Mouse (Mus musculus): ENCODE results near the gene Rb1. TPM values are rescaled to one million over a fixed set of nuclear protein-coding genes. Genes with fewer than 3 reads are reported as not detected.

The Rb1 gene
- polyA plus RNA-seq, 1 experiment from 2014 or later, result 19.4 TPM

DNA sequence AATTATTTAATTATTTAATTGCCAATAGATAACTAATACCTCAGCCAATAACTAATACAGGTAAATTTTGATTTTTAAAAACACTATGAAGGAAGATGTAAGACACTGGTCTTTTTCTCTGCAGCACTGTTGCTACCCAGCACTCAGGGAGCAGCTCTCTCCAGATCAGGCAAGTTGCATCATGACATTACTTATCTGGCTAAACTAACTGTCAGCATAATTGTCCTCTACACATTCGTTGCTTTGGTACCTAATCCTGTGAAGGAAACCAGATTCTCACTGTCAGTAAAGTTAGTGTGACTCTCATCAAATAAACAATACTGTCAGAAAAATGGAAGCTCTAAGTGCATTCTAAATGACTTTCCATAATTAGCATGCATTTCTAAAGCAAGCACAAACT, 98.8 kb downstream of the Rb1 start:
- Histone ChIP-seq H3K4me1 (peaks cover 15% of the 10 kb centered on the region), H3K9me3 (no peaks in the 10 kb centered on the region), H3K36me3 (no peaks in the 10 kb centered on the region), H3K4me2 (replicated peaks) (no peak overlapping the region), H3K4me3 (no peak overlapping the region), H3K27ac (replicated peaks) (no peak overlapping the region), H3K9ac (replicated peaks) (no peak overlapping the region), H3K27me3 (no peaks in the 10 kb centered on the region)
- ATAC-seq (replicated peaks), result no peak
- 9% methylated on average over 1 of the region's 1 CpGs for WGBS

DNA sequence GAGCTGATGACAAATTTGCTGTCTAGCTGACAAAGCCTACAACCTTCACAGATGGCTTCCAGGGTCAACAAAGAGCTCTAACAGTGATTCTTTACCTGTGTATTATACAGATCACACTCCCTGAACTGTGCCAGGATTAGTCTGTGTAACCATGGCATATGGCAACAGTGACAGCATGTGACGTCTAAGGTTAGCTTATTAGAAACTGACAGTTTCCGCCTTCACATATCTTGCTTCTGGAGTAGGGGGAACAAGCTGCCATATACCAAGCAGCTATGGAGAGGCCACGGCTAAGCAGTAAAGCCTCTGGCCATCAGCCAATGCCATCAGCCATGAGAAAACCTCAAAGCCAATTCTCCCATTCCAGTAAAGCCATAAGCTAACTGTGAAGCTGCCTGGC, 99.3 kb downstream of the Rb1 start:
- Histone ChIP-seq H3K27ac (replicated peaks) (peak overlapping the region; percentile 54; the same call in 1 of the 2 replicates), H3K4me3 (no peak overlapping the region), H3K27me3 (no peaks in the 10 kb centered on the region), H3K9ac (replicated peaks) (no peak overlapping the region), H3K4me1 (peaks cover 12% of the 10 kb centered on the region), H3K9me3 (no peaks in the 10 kb centered on the region), H3K36me3 (no peaks in the 10 kb centered on the region), H3K4me2 (replicated peaks) (no peak overlapping the region)
- WGBS, result 61% methylated on average over 3 of the region's 3 CpGs
- ATAC-seq (replicated peaks), result no peak

DNA sequence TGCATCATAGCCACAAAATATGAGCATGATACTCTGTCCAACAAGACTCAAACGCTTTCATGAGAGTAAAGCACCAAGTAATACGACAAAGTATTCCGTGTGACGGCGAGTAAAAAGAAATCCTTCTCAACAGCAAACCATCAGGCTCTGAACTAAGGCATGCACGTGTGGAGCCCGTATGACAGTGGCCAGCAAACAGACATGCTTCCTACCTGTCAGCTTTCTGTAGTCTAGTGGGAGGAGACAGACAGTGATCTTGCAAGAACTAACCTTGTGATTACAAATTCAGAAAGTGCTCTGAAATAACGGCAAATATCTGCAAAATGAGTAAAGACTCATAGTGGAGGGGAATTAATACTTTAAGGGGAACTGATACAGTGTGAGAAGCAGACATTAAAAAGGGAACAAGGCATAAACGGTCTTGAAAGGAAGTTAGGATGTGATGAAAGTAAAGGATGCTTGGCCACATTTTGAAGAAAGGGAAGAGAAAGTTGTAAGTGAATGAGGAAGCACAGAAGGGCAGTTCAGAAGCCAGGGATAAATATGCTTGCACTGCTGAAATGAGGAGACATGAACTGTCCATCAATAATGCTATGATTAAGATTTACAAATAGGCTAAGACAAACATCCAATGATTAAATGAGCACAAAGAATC, 103.2 kb downstream of the Rb1 start:
- peaks cover 9% of the 10 kb centered on the region for H3K4me1 ChIP-seq
- H3K27me3 ChIP-seq, result no peaks in the 10 kb centered on the region
- no peak for ATAC-seq (replicated peaks)
- no peak overlapping the region for H3K4me3 ChIP-seq
- WGBS, result 92% methylated on average over 9 of the region's 9 CpGs
- no peak overlapping the region for H3K9ac ChIP-seq (replicated peaks)
- H3K9me3 ChIP-seq, result no peaks in the 10 kb centered on the region
- no peaks in the 10 kb centered on the region for H3K36me3 ChIP-seq
- no peak overlapping the region for H3K27ac ChIP-seq (replicated peaks)
- no peak overlapping the region for H3K4me2 ChIP-seq (replicated peaks)

DNA sequence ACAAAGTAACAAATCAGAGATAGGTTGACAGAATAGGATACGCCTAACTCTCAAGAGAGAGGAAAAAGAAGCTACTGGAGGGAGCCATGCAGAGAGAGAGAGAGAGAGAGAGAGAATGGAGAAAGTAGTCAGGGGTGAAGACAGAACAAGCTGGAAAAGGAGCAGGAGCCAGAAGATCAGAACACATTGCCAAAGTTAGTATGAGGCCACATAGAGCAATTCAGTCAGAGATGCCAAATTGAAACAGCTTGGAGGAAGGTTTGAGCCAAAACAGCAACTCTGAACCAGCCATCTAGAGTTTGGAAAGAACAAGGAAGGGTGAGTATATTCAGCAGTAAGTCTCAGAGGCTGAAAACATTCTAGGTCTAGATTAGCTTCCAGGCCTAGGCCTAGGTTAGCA, 108.6 kb downstream of the Rb1 start:
- peaks cover 20% of the 10 kb centered on the region for H3K36me3 ChIP-seq
- no peak for ATAC-seq (replicated peaks)
- H3K4me3 ChIP-seq, result no peak overlapping the region
- no peaks in the 10 kb centered on the region for H3K9me3 ChIP-seq
- no peaks in the 10 kb centered on the region for H3K27me3 ChIP-seq
- H3K27ac ChIP-seq (replicated peaks), result 0 out of 2 replicates have a peak overlapping the region, but pooled peaks have one; percentile 21
- no peak overlapping the region for H3K9ac ChIP-seq (replicated peaks)
- 82% methylated on average over 1 of the region's 1 CpGs for WGBS
- H3K4me1 ChIP-seq, result no peaks in the 10 kb centered on the region
- no peak overlapping the region for H3K4me2 ChIP-seq (replicated peaks)

DNA sequence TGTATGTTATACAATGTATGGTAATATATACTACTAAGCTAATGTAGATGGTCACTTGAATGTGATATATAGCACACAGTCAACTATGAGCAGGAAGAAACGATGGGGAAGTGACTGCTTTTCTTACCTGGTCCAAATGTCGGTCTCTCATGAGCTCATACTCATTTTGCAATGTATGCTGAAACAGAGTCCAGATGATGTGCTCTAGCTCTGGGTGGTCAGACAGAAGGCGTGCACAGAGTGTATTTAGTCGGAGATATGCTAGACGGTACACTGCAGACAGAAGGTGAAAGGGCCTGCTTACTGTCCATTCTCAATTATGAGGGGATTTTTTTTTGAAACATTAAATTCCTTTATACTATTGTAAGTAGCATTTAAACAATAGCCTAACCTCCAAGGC, 114.1 kb downstream of the Rb1 start:
- Histone ChIP-seq H3K27ac (replicated peaks) (no peak overlapping the region), H3K4me3 (no peak overlapping the region), H3K4me2 (replicated peaks) (no peak overlapping the region), H3K27me3 (no peaks in the 10 kb centered on the region), H3K9me3 (no peaks in the 10 kb centered on the region), H3K9ac (replicated peaks) (no peak overlapping the region), H3K36me3 (peaks cover 29% of the 10 kb centered on the region), H3K4me1 (no peaks in the 10 kb centered on the region)
- 93% methylated on average over 5 of the region's 5 CpGs for WGBS
- no peak for ATAC-seq (replicated peaks)

DNA sequence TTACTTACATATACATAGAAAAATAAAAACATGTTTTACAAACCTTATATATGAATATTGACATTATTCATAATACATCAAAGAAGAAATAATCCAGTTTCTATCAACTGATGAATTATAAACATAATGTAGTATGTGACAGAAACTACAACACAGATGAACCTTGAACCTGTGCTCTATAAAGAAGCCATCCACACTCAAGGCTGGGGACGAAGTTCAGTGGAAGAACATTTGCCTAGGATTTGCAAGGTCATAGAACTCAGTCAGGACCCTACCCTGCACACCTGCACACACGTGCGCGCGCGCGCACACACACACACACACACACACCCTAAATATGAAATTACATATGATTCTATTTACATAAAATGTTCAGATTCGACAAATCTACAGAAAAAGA, 115.4 kb downstream of the Rb1 start:
- Histone ChIP-seq H3K4me2 (replicated peaks) (no peak overlapping the region), H3K27me3 (no peaks in the 10 kb centered on the region), H3K9ac (replicated peaks) (no peak overlapping the region), H3K9me3 (no peaks in the 10 kb centered on the region), H3K4me1 (no peaks in the 10 kb centered on the region), H3K27ac (replicated peaks) (no peak overlapping the region), H3K36me3 (peaks cover 24% of the 10 kb centered on the region), H3K4me3 (no peak overlapping the region)
- no peak for ATAC-seq (replicated peaks)
- WGBS, result 95% methylated on average over 8 of the region's 8 CpGs

DNA sequence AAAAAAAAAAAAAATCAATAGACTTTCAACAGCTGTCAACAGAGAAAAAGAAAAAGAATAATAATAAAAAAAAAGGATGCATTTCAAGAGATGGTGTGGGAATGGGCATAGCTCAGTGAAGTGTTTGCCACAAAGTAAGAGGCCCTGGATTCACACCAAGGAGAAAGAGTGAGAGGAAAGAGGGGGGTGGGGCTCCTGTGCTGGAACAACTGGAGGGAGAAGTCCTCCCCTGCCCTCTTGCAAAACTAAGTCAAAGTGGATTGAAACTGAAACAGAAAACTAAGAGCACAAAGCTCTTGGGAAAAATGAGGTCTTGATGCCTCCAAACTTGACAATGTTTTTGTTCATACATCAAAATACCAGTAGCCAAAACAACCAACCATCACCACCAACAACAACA, 116.4 kb downstream of the Rb1 start:
- Histone ChIP-seq H3K27ac (replicated peaks) (no peak overlapping the region), H3K36me3 (peaks cover 18% of the 10 kb centered on the region), H3K27me3 (no peaks in the 10 kb centered on the region), H3K4me2 (replicated peaks) (no peak overlapping the region), H3K9ac (replicated peaks) (no peak overlapping the region), H3K4me1 (no peaks in the 10 kb centered on the region), H3K9me3 (no peaks in the 10 kb centered on the region), H3K4me3 (no peak overlapping the region)
- no peak for ATAC-seq (replicated peaks)

DNA sequence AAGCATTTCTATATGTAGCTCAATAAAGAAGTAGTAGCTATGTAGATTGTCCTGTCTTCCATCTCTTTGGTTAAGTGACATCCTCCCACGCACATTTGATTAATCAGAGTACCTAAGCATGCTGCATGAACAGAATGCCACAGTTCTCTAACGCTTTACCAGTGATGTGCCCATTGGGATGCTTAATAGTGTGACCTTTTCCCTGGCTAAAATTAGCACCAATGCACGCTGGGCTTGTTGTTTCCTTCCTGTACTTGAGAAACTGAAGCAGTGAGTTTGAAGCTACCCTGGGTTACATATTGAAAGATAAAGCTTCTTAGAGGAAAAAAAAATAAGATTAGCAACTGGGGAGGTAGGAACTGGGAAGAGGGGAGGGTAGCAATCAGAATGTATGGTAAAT, 121.6 kb downstream of the Rb1 start:
- Histone ChIP-seq H3K4me1 (peaks cover 5% of the 10 kb centered on the region), H3K4me2 (replicated peaks) (no peak overlapping the region), H3K9ac (replicated peaks) (no peak overlapping the region), H3K27me3 (no peaks in the 10 kb centered on the region), H3K27ac (replicated peaks) (no peak overlapping the region), H3K9me3 (no peaks in the 10 kb centered on the region), H3K36me3 (peaks cover 4% of the 10 kb centered on the region; the same call in 1 of the 2 replicates), H3K4me3 (no peak overlapping the region)
- no peak for ATAC-seq (replicated peaks)
- WGBS, result 88% methylated on average over 3 of the region's 3 CpGs

DNA sequence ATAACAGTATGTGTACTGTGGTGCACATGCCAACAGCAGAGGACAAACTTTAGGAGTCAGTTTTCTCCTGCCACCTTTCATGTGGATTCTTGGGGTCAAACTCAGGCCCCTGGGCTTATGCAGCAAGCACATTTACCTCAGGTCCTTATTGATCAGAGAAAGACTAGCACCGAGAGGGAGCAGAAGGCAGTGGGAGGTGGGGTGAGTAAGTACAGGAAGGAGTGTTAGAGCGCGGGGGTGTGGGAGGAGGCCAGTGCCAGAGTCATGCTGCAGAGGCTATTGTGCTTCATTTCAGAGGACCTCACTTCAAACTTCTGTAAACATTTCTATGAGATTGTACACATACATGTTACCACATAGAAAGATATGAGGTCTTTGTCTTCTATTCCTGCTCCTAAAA, 124.2 kb downstream of the Rb1 start:
- WGBS, result 82% methylated on average over 3 of the region's 3 CpGs
- H3K4me1 ChIP-seq, result peaks cover 8% of the 10 kb centered on the region

DNA sequence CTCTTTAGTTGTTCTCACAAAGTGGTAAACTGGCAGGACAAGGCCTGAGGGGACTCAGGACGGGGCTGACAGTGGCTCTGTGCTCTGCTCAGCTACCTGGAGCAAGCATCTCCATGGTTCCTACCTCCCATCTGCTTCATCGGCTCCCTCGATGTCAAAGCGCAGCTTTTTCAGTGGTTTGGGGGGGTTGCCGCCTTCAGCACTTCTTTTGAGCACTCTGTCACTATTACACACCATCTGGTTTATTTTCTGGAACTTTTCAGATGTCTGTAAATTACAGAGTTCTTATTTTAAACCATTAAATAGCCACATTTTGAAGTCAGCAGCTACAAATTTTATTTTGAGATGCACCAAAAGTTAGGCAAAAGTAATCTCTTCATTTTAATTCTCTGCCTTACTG, 126.6 kb downstream of the Rb1 start:
- Histone ChIP-seq H3K27me3 (no peaks in the 10 kb centered on the region), H3K4me1 (peaks cover 8% of the 10 kb centered on the region), H3K4me2 (replicated peaks) (no peak overlapping the region), H3K36me3 (peaks cover 19% of the 10 kb centered on the region), H3K27ac (replicated peaks) (peak overlapping the region; percentile 46), H3K9me3 (no peaks in the 10 kb centered on the region), H3K4me3 (no peak overlapping the region), H3K9ac (replicated peaks) (no peak overlapping the region)
- WGBS, result 59% methylated on average over 5 of the region's 5 CpGs
- no peak for ATAC-seq (replicated peaks)

More for the DNA sequence above, 124.2 kb downstream of the Rb1 start:
- no peak overlapping the region for H3K9ac ChIP-seq (replicated peaks)
- no peak for ATAC-seq (replicated peaks)
- no peaks in the 10 kb centered on the region for H3K9me3 ChIP-seq
- no peak overlapping the region for H3K4me3 ChIP-seq
- H3K27me3 ChIP-seq, result no peaks in the 10 kb centered on the region
- H3K27ac ChIP-seq (replicated peaks), result no peak overlapping the region
- H3K36me3 ChIP-seq, result peaks cover 16% of the 10 kb centered on the region
- no peak overlapping the region for H3K4me2 ChIP-seq (replicated peaks)

DNA sequence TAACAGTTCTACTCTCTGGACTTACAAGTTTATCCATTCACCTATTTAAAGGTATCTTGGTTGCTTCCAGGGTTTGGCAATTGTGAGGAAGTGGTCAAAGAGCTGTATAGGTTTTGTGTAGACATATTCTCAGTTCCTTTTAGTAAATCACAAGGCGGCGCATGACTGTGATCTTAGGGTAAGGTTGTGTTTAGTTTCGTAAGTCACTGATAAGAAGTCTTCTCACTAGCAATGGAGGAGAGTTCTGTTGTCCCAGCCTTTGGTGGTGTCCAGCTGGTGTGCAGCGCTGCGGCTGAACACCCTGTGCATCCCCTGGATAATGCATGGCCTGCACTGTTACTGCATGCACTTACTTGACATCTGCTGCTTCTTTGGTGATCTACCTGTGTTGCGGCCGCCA, 138.7 kb downstream of the Rb1 start:
- H3K9me3 ChIP-seq, result 0 out of 2 replicates have a peak, but pooled peaks cover 8% of the 10 kb centered on the region
- no peak overlapping the region for H3K4me3 ChIP-seq
- H3K36me3 ChIP-seq, result peaks cover 22% of the 10 kb centered on the region
- 89% methylated on average over 7 of the region's 7 CpGs for WGBS
- H3K27me3 ChIP-seq, result no peaks in the 10 kb centered on the region
- no peaks in the 10 kb centered on the region for H3K4me1 ChIP-seq
- H3K9ac ChIP-seq (replicated peaks), result no peak overlapping the region
- H3K4me2 ChIP-seq (replicated peaks), result no peak overlapping the region
- H3K27ac ChIP-seq (replicated peaks), result no peak overlapping the region
- no peak for ATAC-seq (replicated peaks)

DNA sequence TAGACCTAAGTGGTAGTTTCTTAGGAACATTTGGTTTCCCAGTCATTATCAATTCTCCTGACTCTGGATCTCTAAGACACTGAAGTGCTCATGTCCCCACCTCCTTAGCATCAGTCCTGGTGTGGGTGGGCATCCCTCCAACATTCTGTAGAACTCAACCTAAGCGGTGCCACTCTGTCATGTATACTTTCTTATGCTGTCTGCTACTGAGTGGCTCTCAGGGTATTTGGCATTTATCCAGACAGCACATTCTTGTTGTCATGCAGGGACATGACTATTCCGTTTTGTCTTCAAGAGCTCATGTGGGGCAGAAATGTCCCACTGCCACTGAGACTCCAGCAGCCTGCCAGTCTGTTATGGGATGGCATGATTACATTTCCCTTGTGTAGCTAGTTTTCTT, 144.5 kb downstream of the Rb1 start:
- H3K4me1 ChIP-seq, result peaks cover 5% of the 10 kb centered on the region; the same call in 1 of the 2 replicates
- WGBS, result 33% methylated on average over 2 of the region's 2 CpGs
- H3K9ac ChIP-seq (replicated peaks), result no peak overlapping the region
- H3K27me3 ChIP-seq, result no peaks in the 10 kb centered on the region
- H3K27ac ChIP-seq (replicated peaks), result no peak overlapping the region
- no peak overlapping the region for H3K4me3 ChIP-seq
- H3K36me3 ChIP-seq, result peaks cover 43% of the 10 kb centered on the region
- no peak overlapping the region for H3K4me2 ChIP-seq (replicated peaks)
- peak; percentile 63; the same call in 1 of the 2 replicates for ATAC-seq (replicated peaks)
- 0 out of 2 replicates have a peak, but pooled peaks cover 8% of the 10 kb centered on the region for H3K9me3 ChIP-seq

DNA sequence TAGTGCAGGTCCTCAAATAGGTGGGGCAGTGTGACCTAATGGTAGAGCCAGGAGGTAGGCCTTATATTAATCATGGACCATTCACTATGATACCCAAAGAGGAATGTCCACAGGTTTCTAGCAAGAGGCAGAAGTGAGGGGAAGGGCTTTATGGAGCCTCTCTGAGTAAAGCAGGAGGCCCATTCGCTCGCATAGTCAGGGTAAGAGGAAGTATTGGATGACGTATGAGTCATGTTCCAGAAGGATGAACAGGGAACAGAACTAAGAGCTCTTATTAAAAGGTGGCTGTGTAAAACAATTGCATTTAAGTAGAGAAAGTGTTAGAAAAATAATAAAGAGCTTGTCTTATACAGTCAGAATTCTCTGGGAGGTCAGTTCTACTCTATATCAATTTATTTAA, 145.0 kb downstream of the Rb1 start:
- Histone ChIP-seq H3K9me3 (0 out of 2 replicates have a peak, but pooled peaks cover 8% of the 10 kb centered on the region), H3K27ac (replicated peaks) (no peak overlapping the region), H3K4me2 (replicated peaks) (no peak overlapping the region), H3K27me3 (no peaks in the 10 kb centered on the region), H3K9ac (replicated peaks) (no peak overlapping the region), H3K4me1 (peaks cover 5% of the 10 kb centered on the region; the same call in 1 of the 2 replicates), H3K4me3 (no peak overlapping the region), H3K36me3 (peaks cover 43% of the 10 kb centered on the region)
- ATAC-seq (replicated peaks), result no peak
- 79% methylated on average over 3 of the region's 3 CpGs for WGBS
